Mouse (Mus musculus): Measurements from ENCODE around the gene Msrb3. TPM values are rescaled to one million over a fixed set of nuclear protein-coding genes. Genes with fewer than 3 reads are reported as not detected.

Gene Msrb3
- polyA plus RNA-seq (2017; shearing (Covaris generic)), result 0.15 TPM

DNA sequence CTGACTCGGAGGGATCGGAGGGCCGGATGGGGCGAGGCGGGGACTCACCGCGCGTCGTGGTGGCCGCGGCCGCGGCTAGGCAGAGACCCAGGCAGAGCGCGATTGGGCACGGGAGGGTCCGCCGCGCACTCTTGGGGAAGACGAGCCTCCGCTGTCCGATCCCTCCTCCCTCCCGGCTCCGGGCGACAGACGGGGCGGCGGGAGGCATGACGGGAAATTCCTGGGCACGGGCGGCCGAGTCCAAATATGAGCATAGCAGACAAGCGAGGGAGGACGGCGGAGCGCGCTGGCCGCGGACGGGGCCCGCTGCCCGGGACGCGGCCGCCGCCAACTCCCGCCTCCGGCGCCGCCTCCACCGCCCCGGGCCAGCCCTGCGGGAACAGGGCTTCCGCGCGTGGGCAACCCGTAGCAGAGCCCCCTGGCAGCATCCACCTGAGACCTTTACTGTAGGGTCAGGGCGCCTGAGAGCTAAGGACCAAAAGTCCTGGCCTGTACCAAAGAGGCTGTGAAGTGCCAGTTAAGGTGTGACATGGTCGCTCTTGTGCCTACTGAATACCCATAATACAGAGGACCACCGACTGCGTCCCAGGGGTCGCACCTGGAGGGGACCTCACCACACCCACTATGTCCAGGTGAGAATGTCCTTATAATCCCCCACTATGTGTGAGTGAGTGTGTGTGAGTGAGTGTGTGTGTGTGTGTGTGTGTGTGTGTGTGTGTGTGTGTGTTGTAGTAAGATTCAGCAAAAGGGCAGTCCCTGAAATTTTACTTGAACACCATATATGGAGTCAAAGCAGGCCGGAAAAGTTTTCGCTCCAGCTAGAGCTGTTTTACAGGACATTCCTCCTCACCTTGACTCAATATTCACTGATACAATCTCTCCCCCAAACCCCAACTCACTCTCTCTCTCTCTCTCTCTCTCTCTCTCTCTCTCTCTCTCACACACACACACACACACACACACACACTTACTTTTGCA is at the start of gene Msrb3:
Gene Msrb3 (minus strand): TSS at position 317 of the 978 bp plus-strand sequence.

Other genes with a start within 250 kb of the Msrb3 start
- gene Lemd3, start 80.2 kb upstream of the Msrb3 start, polyA plus RNA-seq (2017; shearing (Covaris generic)), result 48.9 TPM
- not detected for gene Wif1, start 134.9 kb upstream of the Msrb3 start, polyA plus RNA-seq (2017; shearing (Covaris generic))

Measured in naive thymus-derived CD4-positive, alpha-beta T cell, adult 5 months (primary cell).